Mouse (Mus musculus): ENCODE measurements at regions not wholly inside any gene's neighbourhood (a gene's known extent, or its start where the extent isn't known, plus 50 kb on each side); places are given as distances from the start of the nearest gene placed in this dataset.

GRCm38 (mm10) chr2:123366571-123366970 lies 601.5 kb downstream of the Sqor start:
- TF ChIP-seq CTCF (IDR thresholded peaks at IDR 0.05; ENCODE audit: extremely low read depth, insufficient read depth, low read length) (no peak), POLR2A (IDR thresholded peaks at IDR 0.05; ENCODE audit: extremely low read depth, insufficient read depth, low read length) (no peak)
